Mouse (Mus musculus) heart, embryonic 15.5 days (tissue): ENCODE measurements around the gene Mbd4. TPM values are rescaled to one million over a fixed set of nuclear protein-coding genes. Genes with fewer than 3 reads are reported as not detected.

Experiments
- ATAC-seq: fragments of 200-750 bp; cut with Nextera tagmentation; replicated peaks from 2 replicates; pipeline ENCODE4 v1.8.0; 2017; ENCODE audit warnings: low read depth, moderate TSS enrichment; ENCODE audit not compliant: insufficient number of reproducible peaks, insufficient read depth, low FRiP score
- H3K27ac ChIP-seq: fragments of 300-500 bp; sonication (generic); 2 replicates; pipeline ENCODE4 v1.5.1; 2015; ENCODE audit warnings: mild to moderate bottlenecking, inconsistent platforms
- H3K27me3 ChIP-seq: fragments of 300-500 bp; sonication (generic); 2 replicates; pipeline ENCODE4 v1.6.1; 2015; ENCODE audit warnings: inconsistent platforms
- H3K36me3 ChIP-seq: fragments of 300-500 bp; sonication (generic); 2 replicates; pipeline ENCODE4 v1.6.1; 2015; ENCODE audit warnings: mild to moderate bottlenecking, inconsistent platforms
- H3K4me1 ChIP-seq: fragments of 300-500 bp; sonication (generic); replicated peaks from 2 replicates; pipeline ENCODE4 v1.6.1; 2015; ENCODE audit warnings: inconsistent platforms
- H3K4me2 ChIP-seq: fragments of 300-500 bp; sonication (generic); 2 replicates; pipeline ENCODE4 v1.6.1; 2015; ENCODE audit warnings: inconsistent platforms, mild to moderate bottlenecking, moderate library complexity
- H3K4me3 ChIP-seq: fragments of 300-500 bp; sonication (generic); 2 replicates; pipeline ENCODE4 v1.5.1; 2015; ENCODE audit warnings: mild to moderate bottlenecking, inconsistent platforms
- H3K9ac ChIP-seq: fragments of 300-500 bp; sonication (generic); 2 replicates; pipeline ENCODE4 v1.6.1; 2015; ENCODE audit warnings: mild to moderate bottlenecking, inconsistent platforms
- H3K9me3 ChIP-seq: fragments of 300-500 bp; sonication (generic); replicated peaks from 2 replicates; pipeline ENCODE4 v1.6.1; 2016; ENCODE audit warnings: inconsistent platforms
- WGBS: fragments of 180-500 bp; shearing (Covaris S2); methylation state at CpG from one replicate; pipeline ENCODE4 v1.1.7; 2015; ENCODE audit warnings: mixed read lengths; 5-methylcytosine and 5-hydroxymethylcytosine counted together
- polyA plus RNA-seq: library from polyadenylated mRNA; unstranded; fragments of >200 nt; fragmentation: Nextera tagmentation; extraction: Ambion mirVana; gene quantifications from 2 replicates; pipeline ENCODE4 v1.2.1, GENCODE M21; 2015

Mbd4 gene
- polyA plus RNA-seq, 1 experiment from 2014 or later: 9.2 TPM

DNA sequence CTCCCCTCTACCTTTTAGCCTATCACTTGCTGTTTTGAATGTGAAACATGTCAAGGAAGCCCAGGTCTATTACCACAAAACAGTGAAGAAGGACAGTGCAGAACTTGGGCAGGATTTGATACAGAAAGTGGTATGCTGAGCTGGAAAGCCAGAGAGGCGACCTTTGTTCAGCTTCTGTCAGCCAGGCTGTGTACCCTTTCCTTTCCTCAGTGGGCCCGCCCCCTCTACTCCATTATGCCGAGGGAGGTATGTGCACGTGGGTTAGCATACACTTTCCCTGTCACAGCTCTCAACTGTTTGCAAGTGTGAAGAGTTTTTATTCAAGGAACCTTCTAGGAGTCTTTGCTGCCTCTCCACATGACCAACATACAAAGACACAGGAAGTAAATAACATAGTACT, 6.1 kb upstream of the Mbd4 start:
- no peak overlapping the region for H3K9ac ChIP-seq
- 57% methylated on average over 4 of the region's 4 CpGs for WGBS
- no peaks in the 10 kb centered on the region for H3K36me3 ChIP-seq
- 0 out of 2 replicates have a peak overlapping the region, but pooled peaks have one; percentile 5 for H3K27ac ChIP-seq
- no peaks in the 10 kb centered on the region for H3K27me3 ChIP-seq
- ATAC-seq: no peak
- peaks cover 39% of the 10 kb centered on the region for H3K4me1 ChIP-seq
- H3K4me2 ChIP-seq: no peak overlapping the region
- H3K4me3 ChIP-seq: no peak overlapping the region
- H3K9me3 ChIP-seq: no peaks in the 10 kb centered on the region

GRCm38 (mm10) chr6:115856361-115856745, 3.2 kb upstream of the Mbd4 start:
- no peaks in the 10 kb centered on the region for H3K9me3 ChIP-seq
- no peak overlapping the region for H3K4me3 ChIP-seq
- 54% methylated on average over 4 of the region's 4 CpGs for WGBS
- no peaks in the 10 kb centered on the region for H3K36me3 ChIP-seq
- no peak overlapping the region for H3K4me2 ChIP-seq
- no peak overlapping the region for H3K9ac ChIP-seq
- no peak for ATAC-seq
- H3K27ac ChIP-seq: peak overlapping the region; percentile 61
- peaks cover 34% of the 10 kb centered on the region for H3K4me1 ChIP-seq
- H3K27me3 ChIP-seq: no peaks in the 10 kb centered on the region

DNA sequence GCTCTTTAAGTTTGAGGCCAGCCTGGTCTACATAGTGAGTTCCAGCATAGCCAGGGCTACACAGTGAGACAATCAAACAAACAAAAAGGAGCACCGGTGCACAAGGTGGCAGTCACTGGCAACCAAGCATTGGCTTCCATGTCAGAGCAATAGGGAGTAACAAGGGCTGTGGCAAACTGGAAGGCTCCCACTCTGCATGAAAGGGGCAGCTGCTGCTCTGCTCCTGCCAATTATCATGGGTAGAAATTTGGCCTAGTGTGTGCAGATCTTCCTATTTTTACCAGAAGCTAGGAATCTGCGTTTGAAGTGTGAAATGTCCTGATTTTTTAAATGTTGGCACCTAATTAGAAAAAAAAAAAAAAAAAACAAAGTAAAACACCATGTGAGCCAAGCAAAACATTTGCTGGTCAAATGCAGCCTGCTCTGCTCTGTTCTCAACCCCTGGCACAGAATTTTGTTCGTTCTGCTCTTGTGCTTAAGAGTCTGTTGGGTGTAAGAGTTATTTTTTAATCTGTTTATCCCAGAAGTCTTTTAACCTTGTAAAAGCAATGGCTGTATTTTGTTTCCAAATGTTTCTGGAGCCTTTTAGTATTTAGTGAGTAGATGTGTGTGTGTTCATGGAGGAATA, 2.7 kb upstream of the Mbd4 start:
- Histone ChIP-seq H3K9ac (no peak overlapping the region), H3K4me1 (peaks cover 34% of the 10 kb centered on the region), H3K36me3 (no peaks in the 10 kb centered on the region), H3K9me3 (no peaks in the 10 kb centered on the region), H3K4me2 (no peak overlapping the region), H3K27ac (peak overlapping the region; percentile 61), H3K4me3 (no peak overlapping the region), H3K27me3 (no peaks in the 10 kb centered on the region)
- WGBS: 67% methylated on average over 3 of the region's 3 CpGs
- ATAC-seq: no peak

DNA sequence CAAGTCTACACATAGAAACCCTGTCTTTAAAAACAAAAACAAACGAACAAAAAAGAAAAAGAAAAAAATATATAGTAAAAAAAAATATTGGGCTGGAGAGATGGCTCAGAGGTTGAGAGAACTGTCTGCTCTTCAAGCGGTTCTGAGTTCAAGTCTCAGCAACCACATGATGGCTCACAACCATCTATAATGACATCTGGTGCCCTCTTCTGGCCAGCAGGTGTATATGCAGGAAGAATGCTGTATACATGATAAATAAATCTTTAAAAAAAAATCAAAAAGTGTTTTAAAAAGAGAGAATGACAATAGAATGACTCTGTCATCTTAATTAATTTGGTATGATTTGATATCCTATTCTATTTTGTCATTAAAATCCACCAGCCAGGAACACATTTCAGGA, 1.3 kb upstream of the Mbd4 start:
- Histone ChIP-seq H3K27me3 (no peaks in the 10 kb centered on the region), H3K4me2 (no peak overlapping the region), H3K36me3 (no peaks in the 10 kb centered on the region), H3K9me3 (no peaks in the 10 kb centered on the region), H3K4me3 (no peak overlapping the region), H3K9ac (no peak overlapping the region), H3K27ac (no peak overlapping the region), H3K4me1 (peaks cover 31% of the 10 kb centered on the region)
- no peak for ATAC-seq
- 63% methylated on average over 2 of the region's 2 CpGs for WGBS

DNA sequence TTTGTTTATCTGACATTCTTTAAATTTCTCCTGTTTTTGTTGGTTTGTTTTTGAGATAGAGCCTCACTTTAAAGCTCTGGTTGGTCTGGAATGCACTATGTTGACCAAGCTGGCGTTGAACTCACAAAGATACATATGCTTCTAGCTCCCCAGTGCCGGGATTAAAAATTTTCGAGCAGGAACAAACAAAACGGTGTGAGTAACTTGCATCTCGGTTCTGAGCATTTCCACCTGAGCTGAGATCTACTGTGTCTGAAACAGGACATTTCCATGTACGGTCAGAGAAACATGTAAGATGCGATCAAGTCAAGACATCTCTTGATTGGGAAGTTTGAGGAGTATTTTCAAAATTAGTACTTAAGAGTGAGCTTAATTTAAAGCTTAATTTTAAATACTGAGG, 814 bp upstream of the Mbd4 start:
- peaks cover 31% of the 10 kb centered on the region for H3K4me1 ChIP-seq
- 42% methylated on average over 7 of the region's 7 CpGs for WGBS

DNA sequence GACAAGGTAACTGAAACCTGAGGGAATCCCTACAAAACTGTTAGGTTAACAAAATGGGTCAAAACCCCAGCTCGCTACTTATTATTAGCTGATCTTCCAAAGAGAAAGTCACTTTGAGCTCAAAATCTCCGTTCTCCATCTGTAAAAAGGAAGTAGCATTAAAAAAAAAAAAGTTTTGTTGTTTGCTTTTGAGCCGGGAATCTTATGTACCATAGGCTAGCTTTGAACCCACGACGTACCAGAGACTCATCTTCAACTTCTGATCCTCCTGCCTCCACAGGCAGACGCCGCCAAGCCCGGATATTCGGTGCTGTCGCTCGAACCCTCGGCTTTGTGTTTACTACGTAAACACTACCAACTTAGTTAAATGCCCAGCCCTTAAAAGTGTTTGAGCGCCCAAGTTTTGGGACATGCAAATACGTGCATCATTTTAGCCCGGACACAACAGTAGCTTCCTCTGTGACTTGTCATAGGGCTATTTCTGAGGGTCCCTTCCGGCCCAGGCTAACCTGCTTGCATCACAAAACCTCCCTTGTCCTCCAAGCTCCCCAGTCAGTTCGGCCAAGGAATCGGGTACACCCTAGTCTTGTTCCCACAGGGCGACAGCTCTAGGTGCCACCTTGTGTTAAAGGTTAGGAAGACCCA, 603 bp downstream of the Mbd4 start:
- peak overlapping the region; percentile 53 for H3K9ac ChIP-seq
- H3K36me3 ChIP-seq: peaks cover 4% of the 10 kb centered on the region; the same call in 1 of the 2 replicates
- H3K27me3 ChIP-seq: no peaks in the 10 kb centered on the region
- no peak for ATAC-seq
- H3K27ac ChIP-seq: peak overlapping the region; percentile 82
- H3K4me3 ChIP-seq: peak overlapping the region; percentile 58
- WGBS: 5% methylated on average over 20 of the region's 20 CpGs
- H3K4me1 ChIP-seq: peaks cover 37% of the 10 kb centered on the region
- no peaks in the 10 kb centered on the region for H3K9me3 ChIP-seq
- peak overlapping the region; percentile 81 for H3K4me2 ChIP-seq

More for the DNA sequence above, 814 bp upstream of the Mbd4 start:
- peak overlapping the region; percentile 64 for H3K4me2 ChIP-seq
- H3K36me3 ChIP-seq: no peaks in the 10 kb centered on the region
- peak overlapping the region; percentile 47 for H3K9ac ChIP-seq
- peak overlapping the region; percentile 83 for H3K27ac ChIP-seq
- ATAC-seq: no peak
- peak overlapping the region; percentile 58 for H3K4me3 ChIP-seq
- no peaks in the 10 kb centered on the region for H3K27me3 ChIP-seq
- no peaks in the 10 kb centered on the region for H3K9me3 ChIP-seq

- Histone ChIP-seq H3K27me3 (no peaks in the 10 kb centered on the region), H3K4me1 (peaks cover 24% of the 10 kb centered on the region), H3K36me3 (peaks cover 13% of the 10 kb centered on the region; the same call in 1 of the 2 replicates), H3K9ac (no peak overlapping the region), H3K9me3 (no peaks in the 10 kb centered on the region), H3K27ac (no peak overlapping the region), H3K4me3 (no peak overlapping the region), H3K4me2 (no peak overlapping the region)
- ATAC-seq: no peak
- 90% methylated on average over 10 of the region's 10 CpGs for WGBS
Measured at GRCm38 (mm10) chr6:115848598-115849304, 4.4 kb downstream of the Mbd4 start.

- Histone ChIP-seq H3K4me1 (peaks cover 12% of the 10 kb centered on the region), H3K4me2 (no peak overlapping the region), H3K27me3 (no peaks in the 10 kb centered on the region), H3K27ac (peak overlapping the region; percentile 7; the same call in 1 of the 2 replicates), H3K4me3 (no peak overlapping the region), H3K36me3 (peaks cover 32% of the 10 kb centered on the region), H3K9me3 (no peaks in the 10 kb centered on the region), H3K9ac (no peak overlapping the region)
- 36% methylated on average over 8 of the region's 8 CpGs for whole genome bisulfite sequencing
- ATAC-seq: no peak
Measured at GRCm38 (mm10) chr6:115846640-115847411, 6.3 kb downstream of the Mbd4 start.

DNA sequence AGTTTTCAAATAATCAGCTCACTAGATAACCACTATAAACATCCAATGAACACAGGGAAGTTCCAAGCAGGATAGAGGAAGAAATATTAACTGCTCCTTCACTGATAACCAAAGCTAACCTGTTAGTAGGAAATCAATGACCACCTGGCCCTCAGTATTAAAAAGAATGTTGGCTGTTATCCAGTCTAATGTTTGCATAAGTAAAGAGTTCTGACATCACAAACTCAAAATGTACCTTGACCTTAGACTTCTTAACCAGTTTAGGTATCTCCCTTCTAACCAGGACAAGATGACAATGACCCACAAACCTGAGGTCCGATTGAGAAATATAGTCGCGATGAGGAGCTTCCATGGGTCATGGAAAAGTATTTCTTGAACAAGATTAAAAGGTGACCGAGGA, 8.2 kb downstream of the Mbd4 start:
- Histone ChIP-seq H3K27ac (no peak overlapping the region), H3K4me3 (no peak overlapping the region), H3K9me3 (no peaks in the 10 kb centered on the region), H3K4me2 (no peak overlapping the region), H3K27me3 (no peaks in the 10 kb centered on the region), H3K9ac (no peak overlapping the region), H3K4me1 (peaks cover 12% of the 10 kb centered on the region), H3K36me3 (peaks cover 35% of the 10 kb centered on the region)
- 91% methylated on average over 4 of the region's 4 CpGs for WGBS
- ATAC-seq: no peak

DNA sequence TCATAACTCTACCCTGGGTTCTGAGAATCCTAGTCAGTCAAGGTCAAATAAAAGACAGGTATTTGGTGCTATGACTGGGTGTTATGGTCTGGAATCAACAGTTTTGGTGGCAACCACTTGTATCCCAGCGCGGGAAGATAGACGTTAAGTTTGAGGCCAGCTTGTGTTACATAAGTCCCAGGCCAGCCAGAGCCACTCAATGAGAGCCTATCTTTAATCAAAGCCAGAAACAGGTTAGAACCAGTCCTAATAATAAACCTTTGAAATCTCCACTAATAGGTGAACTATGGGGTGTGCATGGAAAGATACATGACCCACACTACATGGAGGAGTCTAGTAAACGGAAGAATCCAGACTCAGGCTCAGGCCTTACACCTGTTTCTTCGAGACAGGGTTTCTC, 14.4 kb downstream of the Mbd4 start:
- Histone ChIP-seq H3K36me3 (peaks cover 22% of the 10 kb centered on the region), H3K4me1 (peaks cover 12% of the 10 kb centered on the region), H3K9ac (no peak overlapping the region), H3K4me2 (peak overlapping the region; percentile 85), H3K27ac (peak overlapping the region; percentile 48; the same call in 1 of the 2 replicates), H3K4me3 (peak overlapping the region; percentile 54), H3K27me3 (no peaks in the 10 kb centered on the region), H3K9me3 (no peaks in the 10 kb centered on the region)
- ATAC-seq: no peak
- 61% methylated on average over 5 of the region's 5 CpGs for WGBS

- WGBS: 2% methylated on average over 19 of the region's 19 CpGs
- Histone ChIP-seq H3K4me2 (peak within 1 kb of the TSS; percentile 85), H3K9me3 (no peaks in the 10 kb centered on the region), H3K9ac (peak within 1 kb of the TSS; percentile 42; the same call in 1 of the 2 replicates), H3K4me3 (peak within 1 kb of the TSS; percentile 54), H3K4me1 (peaks cover 12% of the 10 kb centered on the region), H3K27me3 (no peaks in the 10 kb centered on the region), H3K36me3 (peaks cover 16% of the 10 kb centered on the region), H3K27ac (peak within 1 kb of the TSS; percentile 48)
- peak; percentile 84 for ATAC-seq
Measured at GRCm38 (mm10) chr6:115838161-115838597, 15.0 kb downstream of the Mbd4 start, which contains the start of gene Efcab12. TSS of gene Efcab12 (minus strand) at chr6:115838412.
